In genomic region chr11:4035916-4036315, GRCm38 (mm10) we compare ENCODE assay signal across 29 mouse cellular contexts. TPM values are rescaled to one million over a fixed set of nuclear protein-coding genes. Genes with fewer than 3 reads are reported as not detected.
A peak's percentile ranks its signal among the peaks of the same experiment; 100 is the strongest.
DNase-seq lines count a peak whose midpoint lies in the region; ATAC-seq and TF ChIP-seq lines count a peak whose summit lies in the region.
"Had no signal": no experiment of that assay in that cellular context is flagged by ENCODE, and none has a peak within 500 bp of the region (broad histone marks: within the 10 kb centered on the region; RNA-seq: fewer than 3 reads in every experiment).

No protein-coding gene starts in this region.

- TF ChIP-seq POLR2A in liver, adult 2 months (IDR thresholded peaks at IDR 0.05; ENCODE audit: extremely low read depth, insufficient read depth, low read length): no peak
- no peak for TF ChIP-seq POLR2A in kidney, adult 2 months (IDR thresholded peaks at IDR 0.05; ENCODE audit: low read depth, low read length)

- no peak overlapping the region for H3K4me2 ChIP-seq in liver, embryonic 12.5 days
- H3K4me2 ChIP-seq in hindbrain, embryonic 13.5 days: no peak overlapping the region
- H3K4me2 ChIP-seq: embryonic facial prominence, embryonic 13.5 days; forebrain, embryonic 13.5 days; limb, embryonic 15.5 days; midbrain, embryonic 15.5 days; neural tube, embryonic 12.5 days had no signal

- peaks cover 8% of the 10 kb centered on the region; the same call in 1 of the 2 replicates for H3K79me2 ChIP-seq in liver, adult 2 months (ENCODE audit: control insufficient read depth, insufficient read depth, low read length)

- peaks cover 30% of the 10 kb centered on the region for H3K36me3 ChIP-seq in liver, adult 2 months (ENCODE audit: control insufficient read depth, insufficient read depth, low read length)
- H3K36me3 ChIP-seq in liver, embryonic 12.5 days: no peaks in the 10 kb centered on the region
- H3K36me3 ChIP-seq in hindbrain, embryonic 13.5 days: no peaks in the 10 kb centered on the region
- no peaks in the 10 kb centered on the region for H3K36me3 ChIP-seq in kidney, adult 2 months (ENCODE audit: control insufficient read depth, insufficient read depth, low read length)
- H3K36me3 ChIP-seq: embryonic facial prominence, embryonic 13.5 days; limb, embryonic 15.5 days; midbrain, embryonic 15.5 days; neural tube, embryonic 12.5 days had no signal

- no peaks in the 10 kb centered on the region for H3K27me3 ChIP-seq in liver, adult 2 months (ENCODE audit: control insufficient read depth, insufficient read depth, low read length)
- H3K27me3 ChIP-seq in liver, embryonic 12.5 days (replicated peaks): 0 out of 2 replicates have a peak, but pooled peaks cover 7% of the 10 kb centered on the region
- H3K27me3 ChIP-seq in hindbrain, embryonic 13.5 days: peaks cover 4% of the 10 kb centered on the region; the same call in 1 of the 2 replicates
- H3K27me3 ChIP-seq in kidney, adult 2 months (replicated peaks; ENCODE audit: control insufficient read depth, insufficient read depth, low read length): no peaks in the 10 kb centered on the region
- H3K27me3 ChIP-seq: forebrain, embryonic 13.5 days; midbrain, embryonic 15.5 days had no signal

- H3K27ac ChIP-seq in liver, adult 2 months (replicated peaks; ENCODE audit: insufficient read depth, low read depth, low read length): peak overlapping the region; percentile 97
- no peak overlapping the region for H3K27ac ChIP-seq in liver, embryonic 12.5 days
- H3K27ac ChIP-seq in hindbrain, embryonic 13.5 days: no peak overlapping the region
- H3K27ac ChIP-seq in kidney, adult 2 months (ENCODE audit: insufficient read depth, low read depth, low read length): no peak overlapping the region
- H3K27ac ChIP-seq: embryonic facial prominence, embryonic 13.5 days; forebrain, embryonic 13.5 days; gastrocnemius, adult 2 months; left cerebral cortex, adult 2 months; limb, embryonic 15.5 days; macrophage; midbrain, embryonic 15.5 days; neural tube, embryonic 12.5 days had no signal

- peak overlapping the region; percentile 8; the same call in 1 of the 2 replicates for H3K4me3 ChIP-seq in liver, adult 2 months (ENCODE audit: insufficient read depth, low read depth, low read length)
- no peak overlapping the region for H3K4me3 ChIP-seq in liver, embryonic 12.5 days
- no peak overlapping the region for H3K4me3 ChIP-seq in hindbrain, embryonic 13.5 days
- H3K4me3 ChIP-seq in kidney, adult 2 months (ENCODE audit: insufficient read depth, low read depth, low read length): no peak overlapping the region
- H3K4me3 ChIP-seq: embryonic facial prominence, embryonic 13.5 days; erythroblast, embryonic 14.5 days; forebrain, embryonic 13.5 days; gastrocnemius, adult 2 months; left cerebral cortex, adult 2 months; limb, embryonic 15.5 days; midbrain, embryonic 15.5 days; neural tube, embryonic 12.5 days had no signal

- ATAC-seq in liver, embryonic 12.5 days: no peak
- no peak for ATAC-seq in hindbrain, embryonic 13.5 days (ENCODE audit: low FRiP score)
- ATAC-seq: activated CD4-positive, CD25-positive, alpha-beta regulatory T cell, adult 4 months; forebrain, embryonic 13.5 days; hindbrain, embryonic 16.5 days; midbrain, embryonic 15.5 days had no signal

- H3K9me3 ChIP-seq in liver, embryonic 12.5 days (replicated peaks): no peaks in the 10 kb centered on the region
- no peaks in the 10 kb centered on the region for H3K9me3 ChIP-seq in hindbrain, embryonic 13.5 days
- H3K9me3 ChIP-seq: embryonic facial prominence, embryonic 13.5 days; forebrain, embryonic 13.5 days; limb, embryonic 15.5 days; midbrain, embryonic 15.5 days; neural tube, embryonic 12.5 days had no signal

- no peak for TF ChIP-seq CTCF in liver, adult 2 months (IDR thresholded peaks at IDR 0.05; ENCODE audit: low read depth, low read length)
- TF ChIP-seq CTCF in kidney, adult 2 months (conservative IDR thresholded peaks at IDR 0.05; ENCODE audit: insufficient read depth, insufficient read length, low read depth, low read length): no peak

- WGBS in liver, adult 2 months: 13% methylated on average over 6 of the region's 6 CpGs
- WGBS in liver, embryonic 12.5 days (ENCODE audit: insufficient replicate concordance): 79% methylated on average over 6 of the region's 6 CpGs
- 91% methylated on average over 6 of the region's 6 CpGs for WGBS in hindbrain, embryonic 13.5 days
- 84% methylated on average over 6 of the region's 6 CpGs for WGBS in kidney, adult 2 months

- no peak for DNase-seq in liver, adult 2 months (ENCODE audit: extremely low read depth, low read depth, low spot score)
- peak; percentile 8 for DNase-seq in 416B (ENCODE audit: low read depth)
- DNase-seq in brain, adult 2 months (ENCODE audit: low read depth, low spot score): peak; percentile 12
- peak; percentile 76 for DNase-seq in lung, postnatal 36 days
- no peak for DNase-seq in kidney, adult 2 months
- DNase-seq: adrenal gland, adult 8-10 months; cerebellum, adult 2 months; cerebellum, postnatal 25 days; embryo, embryonic 11 days; gastrocnemius, adult 2 months; right cerebral cortex, postnatal 14 days; spleen, adult 18-20 months; thymus, adult 18-20 months had no signal

- H3K9ac ChIP-seq in liver, adult 2 months (ENCODE audit: low read depth, low read length): peak overlapping the region; percentile 64
- no peak overlapping the region for H3K9ac ChIP-seq in liver, embryonic 12.5 days
- no peak overlapping the region for H3K9ac ChIP-seq in hindbrain, embryonic 13.5 days
- H3K9ac ChIP-seq: embryonic facial prominence, embryonic 13.5 days; forebrain, embryonic 13.5 days; limb, embryonic 15.5 days; midbrain, embryonic 15.5 days; neural tube, embryonic 12.5 days had no signal

- H3K4me1 ChIP-seq in liver, adult 2 months (ENCODE audit: control insufficient read depth, insufficient read depth, low read length): peaks cover 22% of the 10 kb centered on the region
- no peaks in the 10 kb centered on the region for H3K4me1 ChIP-seq in liver, embryonic 12.5 days
- H3K4me1 ChIP-seq in hindbrain, embryonic 13.5 days (replicated peaks): no peaks in the 10 kb centered on the region
- H3K4me1 ChIP-seq in kidney, adult 2 months (ENCODE audit: control insufficient read depth, insufficient read depth, low read length): no peaks in the 10 kb centered on the region
- H3K4me1 ChIP-seq: forebrain, embryonic 13.5 days; limb, embryonic 15.5 days; midbrain, embryonic 15.5 days; neural tube, embryonic 12.5 days had no signal

RNA-seq across cellular contexts. Expression of gene Sec14l4, which starts 4.7 kb away (rescaled TPM):
- total RNA-seq in liver, adult 2 months (2014; rRNA removed): 97.5 and 130 TPM in 2 replicates
- 92.9 and 108 TPM in 2 replicates for polyA plus RNA-seq in liver, adult 2 months (2012; rRNA removed)
- 0.62 and 0.71 TPM in 2 replicates for polyA plus RNA-seq in liver, embryonic 12.5 days (2016; fragmentation: Nextera tagmentation; extraction: Ambion mirVana)
- not detected in 2 replicates for polyA plus RNA-seq in hindbrain, embryonic 13.5 days (2015; fragmentation: Nextera tagmentation; extraction: Ambion mirVana)
- 0.36 and 0.39 TPM in 2 replicates for polyA plus RNA-seq in kidney, adult 2 months (2012; rRNA removed)
- total RNA-seq: gastrocnemius, adult 2 months; hematopoietic stem cell, adult 5-6 weeks; left cerebral cortex, adult 2 months; left cerebral cortex, postnatal 36 days had no signal
- polyA plus RNA-seq: activated CD4-positive, CD25-positive, alpha-beta regulatory T cell, adult 4 months; erythroblast, embryonic 14.5 days; forebrain, embryonic 13.5 days; hindbrain, embryonic 16.5 days; macrophage; midbrain, embryonic 15.5 days had no signal

RNA-seq across cellular contexts. Expression of gene Sec14l3, which starts 28.7 kb away (rescaled TPM):
- total RNA-seq in liver, adult 2 months (2014; rRNA removed): not detected in 2 replicates
- not detected in 2 replicates for polyA plus RNA-seq in liver, adult 2 months (2012; rRNA removed)
- not detected in 2 replicates for polyA plus RNA-seq in liver, embryonic 12.5 days (2016; fragmentation: Nextera tagmentation; extraction: Ambion mirVana)
- polyA plus RNA-seq in hindbrain, embryonic 13.5 days (2015; fragmentation: Nextera tagmentation; extraction: Ambion mirVana): 0.08 and 0.35 TPM in 2 replicates
- polyA plus RNA-seq in kidney, adult 2 months (2012; rRNA removed): 8.8 and 11.7 TPM in 2 replicates
- total RNA-seq: gastrocnemius, adult 2 months; gastrocnemius, postnatal 4 days; hematopoietic stem cell, adult 5-6 weeks had no signal
- polyA plus RNA-seq: activated CD4-positive, CD25-positive, alpha-beta regulatory T cell, adult 4 months; cerebellum, adult 2 months; embryonic facial prominence, embryonic 13.5 days; erythroblast, embryonic 14.5 days; limb, embryonic 15.5 days; macrophage; neural tube, embryonic 12.5 days had no signal

RNA-seq across cellular contexts. Expression of gene Gal3st1, which starts 52.5 kb away (rescaled TPM):
- 2.2 and 2.6 TPM in 2 replicates for total RNA-seq in liver, adult 2 months (2014; rRNA removed)
- polyA plus RNA-seq in liver, adult 2 months (2012; rRNA removed): 1.4 and 4.4 TPM in 2 replicates
- 0.72 and 0.85 TPM in 2 replicates for polyA plus RNA-seq in liver, embryonic 12.5 days (2016; fragmentation: Nextera tagmentation; extraction: Ambion mirVana)
- polyA plus RNA-seq in hindbrain, embryonic 13.5 days (2015; fragmentation: Nextera tagmentation; extraction: Ambion mirVana): 4.0 and 4.3 TPM in 2 replicates
- 71.7 and 91.3 TPM in 2 replicates for polyA plus RNA-seq in kidney, adult 2 months (2012; rRNA removed)
- polyA plus RNA-seq: activated CD4-positive, CD25-positive, alpha-beta regulatory T cell, adult 4 months; erythroblast, embryonic 14.5 days; macrophage had no signal

RNA-seq across cellular contexts. Expression of gene Mtfp1, which starts 59.3 kb away (rescaled TPM):
- 16.6 and 23.4 TPM in 2 replicates for total RNA-seq in liver, adult 2 months (2014; rRNA removed)
- 39.2 and 41.5 TPM in 2 replicates for polyA plus RNA-seq in liver, adult 2 months (2012; rRNA removed)
- polyA plus RNA-seq in liver, embryonic 12.5 days (2016; fragmentation: Nextera tagmentation; extraction: Ambion mirVana): 32.2 and 35.9 TPM in 2 replicates
- 5.7 and 6.2 TPM in 2 replicates for polyA plus RNA-seq in hindbrain, embryonic 13.5 days (2015; fragmentation: Nextera tagmentation; extraction: Ambion mirVana)
- 30.1 and 31.2 TPM in 2 replicates for polyA plus RNA-seq in kidney, adult 2 months (2012; rRNA removed)

RNA-seq across cellular contexts. Expression of gene 4930556J24Rik, which starts 59.3 kb away (rescaled TPM):
- total RNA-seq in liver, adult 2 months (2014; rRNA removed): 0.09 TPM in 1 of 2 replicates, not detected in the other
- polyA plus RNA-seq in liver, adult 2 months (2012; rRNA removed): not detected in 2 replicates
- polyA plus RNA-seq in liver, embryonic 12.5 days (2016; fragmentation: Nextera tagmentation; extraction: Ambion mirVana): 0.11 and 0.13 TPM in 2 replicates
- polyA plus RNA-seq in hindbrain, embryonic 13.5 days (2015; fragmentation: Nextera tagmentation; extraction: Ambion mirVana): not detected in 2 replicates
- polyA plus RNA-seq in kidney, adult 2 months (2012; rRNA removed): 0.34 and 0.73 TPM in 2 replicates
- total RNA-seq: adrenal gland, adult 8-10 months; gastrocnemius, adult 2 months; gastrocnemius, postnatal 4 days; hematopoietic stem cell, adult 5-6 weeks; layer of hippocampus, postnatal 10 days had no signal
- polyA plus RNA-seq: activated CD4-positive, CD25-positive, alpha-beta regulatory T cell, adult 4 months; erythroblast, embryonic 14.5 days; forebrain, embryonic 13.5 days; hindbrain, embryonic 16.5 days; limb, embryonic 15.5 days; macrophage had no signal

Comparison
In these comparisons a context has a peak if more than half of its experiments do, and no peak if none do; other contexts are left out.
1. RNA of gene Sec14l4, which starts 4.7 kb away (polyA plus RNA-seq): 92.9 to 108 TPM in liver, adult 2 months; 0.62 to 0.71 TPM in liver, embryonic 12.5 days, 0.36 to 0.39 TPM in kidney, adult 2 months and not detected in hindbrain, embryonic 13.5 days; every median in the first group is over 10 times any median in the second.
2. DNase-seq: peak in 416B (single experiment), brain, adult 2 months (single experiment) and lung, postnatal 36 days (single experiment); none in liver, adult 2 months (single experiment) and kidney, adult 2 months (single experiment).
3. RNA of gene Gal3st1, which starts 52.5 kb away (polyA plus RNA-seq): 71.7 to 91.3 TPM in kidney, adult 2 months; 1.4 to 4.4 TPM in liver, adult 2 months, 4.0 to 4.3 TPM in hindbrain, embryonic 13.5 days and 0.72 to 0.85 TPM in liver, embryonic 12.5 days; every median in the first group is over 10 times any median in the second.